Mouse (Mus musculus) frontal cortex, postnatal 25 days (tissue): ENCODE data around the gene Ldlrad3.

Source experiments
- DNase-seq, 2 experiments: peaks; one replicate each; pipeline ENCODE4 v3.0.0; 2022; ENCODE audit warnings: low spot score in 2 of 2

Ldlrad3 gene

GRCm38 (mm10) chr2:102073266-102074037 lies 112.7 kb downstream of the Ldlrad3 start:
- no peak for DNase-seq

DNA sequence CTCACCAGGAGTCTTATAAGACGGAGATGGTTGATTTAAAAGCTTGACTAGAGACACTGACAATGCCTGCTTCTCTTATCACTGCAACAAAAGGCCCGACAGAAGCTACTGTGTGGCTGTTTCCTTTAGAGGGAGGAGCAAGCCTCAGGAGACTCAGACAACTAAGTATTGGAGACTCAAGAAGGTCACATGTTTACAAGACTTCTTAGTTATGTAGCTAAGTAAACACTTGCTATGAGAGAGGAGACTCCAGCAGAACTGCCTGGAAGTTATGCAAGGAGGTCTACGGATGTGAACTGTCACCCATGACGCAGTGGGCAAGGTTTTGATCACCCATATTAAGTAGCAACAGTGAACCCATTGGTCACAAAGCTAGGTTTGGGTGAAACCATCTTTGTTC lies 113.3 kb downstream of the Ldlrad3 start:
- no peak for DNase-seq

DNA sequence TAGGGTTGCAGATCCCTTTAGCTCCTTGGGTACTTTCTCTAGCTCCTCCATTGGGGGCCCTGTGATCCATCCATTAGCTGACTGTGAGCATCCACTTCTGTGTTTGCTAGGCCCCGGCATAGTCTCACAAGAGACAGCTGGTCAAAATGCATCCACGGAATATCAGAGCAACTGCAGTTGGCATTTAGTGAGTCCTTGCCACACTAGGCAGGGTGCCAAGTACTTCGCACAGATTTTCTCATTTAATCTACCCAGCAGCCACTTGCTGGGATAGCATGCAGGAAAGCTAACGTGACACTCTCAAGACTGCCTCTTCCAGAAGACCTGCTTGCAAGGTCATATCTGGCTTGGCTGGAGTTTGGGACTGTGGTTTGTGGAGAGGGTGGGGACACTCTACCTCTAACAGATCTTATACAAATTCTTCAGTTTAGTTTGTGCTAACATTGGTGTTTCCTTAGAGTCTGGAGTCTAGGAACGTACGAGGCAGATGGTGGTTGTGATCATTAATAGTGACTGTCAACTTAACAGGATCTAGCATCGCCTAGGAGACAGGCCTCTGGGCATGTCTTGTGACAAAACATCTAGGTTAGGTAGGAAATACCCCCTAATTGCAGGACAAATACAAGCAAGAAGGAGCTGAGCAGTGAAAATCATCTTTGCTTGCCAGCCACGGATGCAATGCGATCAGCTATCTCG lies 115.0 kb downstream of the Ldlrad3 start:
- no peak for DNase-seq

DNA sequence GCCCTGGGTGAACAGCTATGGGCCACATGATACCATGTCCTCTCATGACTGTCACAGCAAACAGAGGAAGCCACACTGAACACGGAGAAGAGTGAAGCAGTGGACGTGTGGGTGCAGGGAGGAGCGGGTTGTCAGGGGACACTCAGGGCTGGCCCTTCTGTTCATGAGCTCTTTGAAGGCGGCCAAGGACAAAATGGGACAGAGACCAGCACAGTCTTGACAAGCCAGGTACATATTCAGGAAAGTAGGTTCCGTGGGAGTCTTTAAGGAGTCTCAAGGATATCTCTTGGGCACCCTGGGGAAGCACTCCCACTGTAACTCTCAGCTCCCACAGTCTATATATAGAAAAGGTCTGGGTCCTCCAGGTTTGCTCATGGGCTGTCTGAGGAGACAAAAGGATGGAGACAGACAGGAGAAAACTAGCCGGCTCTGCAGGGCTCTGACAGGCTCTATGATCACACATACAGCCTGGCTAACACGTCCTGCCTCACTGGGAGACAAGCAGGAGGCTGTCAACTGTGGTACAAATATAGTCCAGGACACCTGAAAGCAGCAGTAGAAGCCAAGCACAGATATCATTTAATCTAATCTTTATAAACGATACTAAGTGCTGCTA lies 121.3 kb downstream of the Ldlrad3 start:
- no peak for DNase-seq

- DNase-seq: no peak
Observed at GRCm38 (mm10) chr2:102063906-102064505, 122.2 kb downstream of the Ldlrad3 start.

DNA sequence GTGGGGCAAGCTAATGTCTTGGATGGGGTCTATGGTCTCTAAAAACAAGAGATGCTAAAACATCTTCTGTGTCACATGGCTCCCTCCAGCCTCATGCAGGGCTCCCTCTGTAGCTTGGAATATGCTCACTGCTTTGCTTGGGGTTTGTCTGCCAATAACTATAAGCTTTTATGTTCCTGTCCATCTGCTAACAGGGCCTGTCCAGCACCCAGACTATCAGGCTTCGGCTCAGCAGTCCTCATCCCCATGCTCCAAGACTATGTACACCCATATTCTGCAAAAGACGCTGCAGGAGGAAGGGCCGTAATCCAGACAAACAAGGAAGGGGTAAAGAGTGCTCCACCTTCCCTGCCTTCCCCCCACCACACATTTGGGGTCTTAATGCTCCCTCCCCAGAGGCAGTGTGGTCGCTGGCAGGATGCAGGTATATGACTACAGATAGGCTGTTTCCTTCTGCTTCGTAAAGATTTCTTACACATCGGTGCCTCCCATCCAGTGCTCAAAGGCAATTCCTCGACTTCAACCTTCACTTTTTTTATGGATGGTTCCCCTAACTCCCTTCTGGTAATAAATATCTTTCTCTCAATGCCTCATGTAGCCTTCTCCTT lies 123.2 kb downstream of the Ldlrad3 start:
- DNase-seq: no peak

- no peak for DNase-seq
Observed at GRCm38 (mm10) chr2:102061921-102062320, 124.3 kb downstream of the Ldlrad3 start.

DNA sequence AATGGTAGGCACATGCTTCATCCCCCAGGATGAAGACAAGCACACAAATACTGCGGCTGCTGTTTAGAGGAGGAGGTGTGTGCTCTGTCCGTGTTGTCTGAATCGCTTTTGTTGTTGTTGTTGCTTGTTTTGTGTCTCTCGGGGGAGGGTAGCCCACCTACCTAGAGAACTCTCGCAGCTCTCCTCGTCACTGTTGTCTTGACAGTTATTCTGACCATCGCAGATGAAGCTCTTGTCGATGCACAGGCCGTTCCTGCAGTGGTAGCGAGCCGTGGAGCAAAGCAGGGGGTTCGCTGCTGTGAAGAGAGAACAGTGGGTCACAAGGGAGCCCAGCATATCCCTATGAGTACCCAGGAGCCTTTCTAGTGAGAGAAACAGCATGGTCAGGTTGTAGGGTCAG lies 128.4 kb downstream of the Ldlrad3 start:
- DNase-seq: no peak

DNA sequence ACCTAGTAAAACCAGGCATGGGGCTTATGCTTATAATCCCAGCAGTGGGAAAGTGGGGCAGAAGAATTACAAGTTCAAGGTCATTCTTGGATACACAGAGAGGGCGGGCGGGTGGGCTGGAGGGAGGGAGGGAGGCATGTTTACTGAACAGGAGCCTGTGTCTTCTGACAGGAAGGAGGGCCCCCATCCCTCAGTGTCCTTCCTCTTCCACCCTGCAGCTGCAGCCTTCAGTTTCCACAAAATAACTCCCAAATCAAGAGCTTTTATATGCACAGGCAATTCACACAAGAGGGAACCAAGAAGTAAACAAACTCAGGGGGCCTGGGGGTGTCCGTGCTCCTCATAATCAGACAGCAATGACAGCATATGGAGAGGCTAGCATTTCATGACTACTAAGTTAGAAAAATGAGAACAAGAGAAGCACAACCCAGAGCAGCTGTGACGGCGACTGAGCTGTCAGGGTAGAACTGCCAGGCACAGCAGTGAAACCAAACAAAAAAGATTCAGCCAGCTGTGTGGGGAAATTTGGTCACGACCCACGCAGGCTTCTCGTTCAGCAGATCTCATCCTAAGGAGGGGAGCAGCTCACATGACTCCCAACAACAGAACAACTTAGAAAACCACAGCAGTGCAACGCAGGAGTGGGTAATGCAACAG lies 129.0 kb downstream of the Ldlrad3 start:
- no peak for DNase-seq

DNA sequence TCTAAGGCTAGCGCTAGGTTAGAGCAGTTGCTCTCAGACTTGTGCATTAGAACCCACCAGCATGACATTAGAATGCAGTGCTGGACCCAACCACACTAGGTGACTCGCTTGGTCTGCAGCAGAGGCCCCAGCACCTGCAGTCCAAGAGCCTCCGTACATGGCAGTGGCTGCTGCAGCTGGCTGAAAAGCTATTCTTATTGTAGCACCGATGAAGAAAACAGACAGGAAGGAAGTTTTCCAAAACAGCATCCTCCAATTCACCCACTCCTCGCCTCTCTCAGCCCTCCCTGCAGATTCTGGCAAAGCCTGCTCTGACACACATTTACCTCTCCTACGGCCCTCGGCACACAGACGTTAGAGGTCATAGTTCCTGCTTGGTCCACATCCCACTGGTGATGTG lies 130.0 kb downstream of the Ldlrad3 start:
- DNase-seq: no peak

DNA sequence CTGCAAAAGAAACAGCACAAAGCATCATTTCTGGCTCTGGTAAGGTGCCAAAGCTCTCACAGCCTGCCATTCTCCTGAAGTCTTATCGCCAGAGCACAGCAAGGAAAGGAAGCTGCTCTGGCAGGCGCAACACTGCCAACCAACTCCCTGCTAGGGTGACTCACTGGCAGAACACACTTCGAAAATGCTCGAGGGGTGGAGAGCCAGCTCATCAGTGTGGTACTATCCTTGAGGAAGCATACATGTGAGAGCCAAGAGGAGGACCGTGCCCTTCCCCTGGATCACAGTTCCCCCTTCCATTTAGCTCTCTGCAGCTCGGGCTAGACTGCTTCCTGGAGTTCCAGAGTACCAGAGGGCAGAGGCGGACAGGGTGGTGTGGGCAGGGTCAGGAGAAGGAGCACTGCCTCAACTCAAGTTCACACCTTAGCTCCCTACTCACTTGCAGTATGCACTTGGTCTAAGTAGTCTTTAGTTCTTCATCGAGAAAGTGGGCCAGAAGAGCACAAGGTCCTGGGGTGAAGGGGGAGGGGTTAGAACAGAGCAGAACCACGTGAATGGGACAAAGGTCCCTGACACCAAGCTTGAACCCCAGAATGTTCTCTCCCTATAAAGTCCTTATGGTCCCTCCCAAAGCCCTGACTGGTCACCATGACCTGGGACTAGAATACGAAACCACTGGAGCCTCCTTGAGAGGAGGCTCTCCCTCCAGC lies 133.1 kb downstream of the Ldlrad3 start:
- DNase-seq: peak in 1 of 2 experiments; percentile 41

- DNase-seq: no peak
Observed at GRCm38 (mm10) chr2:102052353-102052752, 133.8 kb downstream of the Ldlrad3 start.

- DNase-seq: no peak
Observed at GRCm38 (mm10) chr2:102049866-102050550, 136.2 kb downstream of the Ldlrad3 start.

GRCm38 (mm10) chr2:102048296-102049175 lies 137.6 kb downstream of the Ldlrad3 start:
- DNase-seq: no peak

DNA sequence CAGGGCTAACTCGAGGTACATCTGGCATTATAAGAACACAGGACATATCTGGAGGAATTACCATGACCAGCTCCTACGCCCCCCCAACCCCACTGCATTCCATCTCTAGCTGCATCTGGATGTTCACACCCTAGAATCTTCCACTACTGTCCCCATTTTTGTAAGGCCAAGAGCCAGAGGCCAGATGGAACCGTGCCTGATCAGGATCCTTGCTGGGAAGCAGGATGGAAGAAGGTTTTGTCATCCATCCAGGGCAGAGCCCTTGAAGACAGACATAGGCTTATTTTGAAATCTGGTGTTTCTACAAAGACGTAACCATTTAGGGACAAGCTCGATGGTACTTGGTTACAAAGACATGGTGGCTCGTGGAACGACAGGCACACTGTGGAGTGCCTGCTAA lies 139.7 kb downstream of the Ldlrad3 start:
- no peak for DNase-seq

DNA sequence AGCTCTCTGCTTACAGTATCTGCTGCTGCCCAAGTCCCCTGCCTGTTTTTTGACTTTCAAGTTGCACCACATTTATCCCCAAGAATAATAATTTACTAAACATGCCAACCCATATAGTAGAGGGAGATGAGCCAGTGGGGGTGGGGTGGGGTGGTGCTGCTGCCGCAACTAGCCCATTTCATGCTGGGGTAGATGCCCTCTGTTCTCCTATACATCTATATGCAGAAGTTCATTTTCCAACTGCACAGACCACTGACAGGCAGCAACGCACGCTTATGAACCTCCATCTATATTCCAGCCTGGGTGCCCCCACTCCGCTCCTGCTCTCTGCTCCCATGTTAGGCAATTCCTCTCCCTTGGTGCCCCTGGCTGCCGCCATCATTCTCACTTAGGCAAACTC lies 145.7 kb downstream of the Ldlrad3 start:
- DNase-seq: no peak

GRCm38 (mm10) chr2:102040011-102040410 lies 146.2 kb downstream of the Ldlrad3 start:
- DNase-seq: no peak

DNA sequence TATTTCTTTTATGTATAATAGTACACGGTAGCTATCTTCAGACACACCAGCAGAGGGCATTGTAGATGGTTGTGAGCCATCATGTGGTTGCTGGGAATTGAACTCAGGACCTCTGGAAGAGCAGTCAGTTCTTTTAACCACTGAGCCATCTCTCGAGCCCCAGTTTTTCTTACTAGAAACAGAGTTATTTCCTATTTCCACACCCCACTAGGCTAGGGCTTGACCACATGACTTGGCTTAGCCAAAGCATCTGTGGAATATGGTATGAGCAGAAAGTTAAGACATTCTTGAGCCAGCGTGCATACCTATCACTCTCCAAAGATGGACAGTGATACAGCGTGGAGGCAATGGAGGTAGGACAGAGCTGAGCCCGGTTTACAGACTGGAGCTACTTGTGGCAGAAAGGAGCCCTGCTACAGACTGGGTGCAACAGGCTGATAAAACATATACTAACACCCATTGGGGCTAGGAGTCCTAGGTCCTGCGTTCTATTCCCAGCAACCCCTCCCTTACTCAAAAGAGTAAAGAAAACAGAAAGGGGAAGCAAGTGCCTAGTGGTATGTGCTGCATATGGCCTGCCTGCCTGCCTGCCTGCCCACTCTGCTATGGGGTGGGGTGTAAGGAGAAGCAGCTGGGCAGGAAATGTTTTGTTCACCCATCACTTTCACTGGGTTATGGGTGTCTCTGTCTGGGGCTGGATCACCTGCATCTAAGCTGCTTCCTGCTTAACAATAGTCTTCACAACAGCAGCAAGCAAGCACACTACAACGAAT lies 147.1 kb downstream of the Ldlrad3 start:
- no peak for DNase-seq
